Mouse (Mus musculus): Measurements from ENCODE around the gene Samd13.

Gene Samd13

DNA sequence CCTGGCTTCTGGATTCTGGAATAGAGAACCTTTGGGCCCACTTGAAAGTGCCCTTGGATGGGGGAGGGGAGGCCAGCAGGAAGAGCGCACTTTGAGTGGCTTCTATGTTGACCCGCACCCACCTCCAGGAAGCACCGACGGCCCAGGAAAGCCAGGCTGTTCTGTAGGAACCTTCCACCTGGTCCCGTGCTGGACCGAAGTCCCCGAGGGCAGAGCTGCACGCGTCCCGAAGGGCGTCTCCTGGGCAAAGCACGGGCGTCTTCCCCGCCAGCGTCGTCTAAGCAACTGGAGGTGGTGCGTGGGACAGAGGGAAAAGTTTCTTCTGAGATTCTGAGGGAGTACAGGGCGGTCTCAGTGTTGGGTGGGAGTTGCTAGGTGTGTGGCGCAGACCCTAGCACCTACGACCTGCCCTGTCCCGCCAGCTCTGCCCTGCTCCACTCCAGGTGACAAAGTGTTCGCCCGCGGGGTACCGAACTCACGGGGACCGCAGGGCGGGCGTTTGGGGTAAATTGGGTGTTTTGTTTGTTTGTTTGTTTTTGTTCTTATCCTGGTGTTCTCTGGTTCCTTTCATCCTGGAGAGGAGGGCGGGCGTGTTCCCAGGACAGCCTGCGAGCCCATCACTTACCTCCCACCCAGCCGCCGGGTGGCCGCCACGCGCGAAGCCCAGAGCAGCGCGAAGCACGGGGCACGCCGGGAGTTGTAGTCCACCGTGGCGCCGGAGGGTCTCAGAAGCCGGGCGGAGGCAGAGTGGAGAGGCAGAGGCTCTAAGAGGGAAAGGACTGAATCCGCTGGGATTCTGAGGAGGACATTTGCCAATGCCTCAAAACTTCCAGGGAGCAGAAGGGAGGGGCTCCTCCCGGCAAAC lies at the start of gene Samd13:
Gene Samd13, minus strand, starts transcription at position 782 of the 865 bp plus-strand sequence.
- peak; percentile 84 for DNase-seq

DNA sequence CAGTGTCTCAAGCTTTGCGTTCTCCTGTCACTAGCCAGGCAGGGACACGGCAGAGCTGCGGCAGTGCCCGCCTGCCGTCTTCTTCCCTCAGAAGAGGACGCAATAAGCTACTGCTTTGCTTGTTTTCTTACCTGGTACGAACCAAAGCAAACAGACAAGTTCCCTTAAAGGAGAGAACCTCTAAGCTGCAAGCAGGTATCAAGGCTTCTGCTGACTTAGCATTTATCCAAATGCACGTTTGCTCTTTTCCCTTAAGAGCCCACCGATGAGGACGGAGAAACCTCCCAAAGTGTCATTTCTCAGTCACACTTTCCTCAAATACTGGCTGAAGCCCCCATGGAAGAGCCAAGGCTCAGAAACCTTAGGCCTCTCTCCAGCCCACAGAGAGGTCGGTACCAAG lies 46.1 kb upstream of the Samd13 start:
- DNase-seq: no peak

DNA sequence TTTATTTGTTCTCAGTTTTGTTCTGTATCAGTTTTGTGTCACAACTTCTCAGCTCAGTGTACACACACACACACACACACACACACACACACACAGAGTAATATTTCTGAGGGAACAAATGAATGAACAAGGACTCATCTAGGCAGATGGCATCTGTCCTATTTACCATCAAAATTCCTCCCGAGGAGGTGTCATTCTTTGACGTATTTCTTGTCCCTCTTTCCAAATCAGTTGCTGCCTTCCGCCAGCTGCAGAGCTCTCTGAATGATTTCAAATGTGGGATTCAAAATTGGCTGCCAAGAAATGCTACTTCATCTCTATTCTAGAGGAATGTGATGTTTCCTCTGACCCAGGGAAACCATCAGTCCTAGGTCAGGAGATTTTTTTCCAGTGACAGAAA lies 37.6 kb upstream of the Samd13 start:
- DNase-seq: no peak

GRCm38 (mm10) chr3:146719696-146720095 lies 34.3 kb upstream of the Samd13 start:
- no peak for DNase-seq

GRCm38 (mm10) chr3:146718251-146718650 lies 32.9 kb upstream of the Samd13 start:
- no peak for DNase-seq

- no peak for DNase-seq
These were observed 26.9 kb upstream of the Samd13 start for GRCm38 (mm10) chr3:146712305-146712704.

GRCm38 (mm10) chr3:146711559-146711958 lies 26.2 kb upstream of the Samd13 start:
- no peak for DNase-seq

DNA sequence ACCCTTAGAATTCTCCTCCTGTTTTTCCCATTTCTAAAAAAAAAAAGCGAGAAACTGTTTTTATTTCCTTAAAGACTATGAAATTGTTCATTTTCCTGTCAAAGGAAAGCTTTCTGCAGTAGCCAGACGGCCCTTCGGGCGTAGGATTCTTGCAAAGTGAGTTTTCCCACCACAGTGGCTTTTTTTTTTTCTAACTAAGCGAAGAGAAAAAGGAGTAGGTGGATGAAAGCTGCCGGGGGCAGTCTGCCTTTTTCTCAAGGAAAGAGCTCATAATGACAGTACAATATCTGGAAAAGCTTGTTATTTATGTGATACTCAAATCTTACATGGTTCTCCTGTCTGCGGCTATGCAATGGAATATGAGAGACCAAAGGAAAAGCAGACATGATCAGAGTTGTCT lies 25.7 kb upstream of the Samd13 start:
- no peak for DNase-seq

- DNase-seq: no peak
These were observed 23.7 kb upstream of the Samd13 start for GRCm38 (mm10) chr3:146709086-146709485.

DNA sequence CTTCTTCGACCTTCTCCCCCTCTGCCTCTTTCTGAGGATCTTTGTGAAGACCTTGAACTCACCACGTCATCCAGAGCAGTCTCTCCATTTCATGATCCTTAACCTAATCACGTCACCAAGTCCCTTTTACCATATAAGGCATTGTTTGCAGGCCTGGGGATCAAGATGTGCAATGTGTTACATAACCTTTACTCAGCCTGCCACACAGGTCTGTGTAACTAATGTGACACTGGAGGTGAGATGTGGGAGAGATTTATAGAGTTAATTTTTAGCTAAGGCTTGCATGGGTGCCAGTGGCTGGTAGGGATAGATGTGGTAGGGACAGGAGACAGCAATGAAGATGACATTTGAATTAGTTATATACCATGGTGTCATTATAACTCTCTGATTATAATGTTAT lies 23.0 kb upstream of the Samd13 start:
- DNase-seq: no peak

GRCm38 (mm10) chr3:146704099-146704498 lies 18.7 kb upstream of the Samd13 start:
- DNase-seq: no peak

DNA sequence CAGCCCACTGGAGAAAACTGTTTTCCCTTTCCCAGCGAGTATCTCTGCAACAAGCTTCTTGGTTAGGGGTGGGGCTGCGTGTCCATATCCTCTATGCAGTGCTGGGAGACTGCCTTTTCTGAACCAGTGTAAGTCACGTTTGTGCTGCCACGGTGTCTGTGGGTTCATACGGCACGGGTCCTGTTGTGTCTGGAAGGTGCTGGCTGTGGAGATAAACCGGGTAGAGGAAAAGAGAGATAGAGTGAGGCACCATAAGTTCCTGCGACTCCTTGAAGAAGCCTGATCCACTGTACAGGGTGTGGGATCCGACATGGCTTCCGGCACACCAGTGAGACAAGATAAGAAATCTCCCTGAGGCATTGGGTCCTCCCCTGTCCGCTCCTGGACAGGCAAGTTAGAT lies 14.7 kb upstream of the Samd13 start:
- DNase-seq: no peak

DNA sequence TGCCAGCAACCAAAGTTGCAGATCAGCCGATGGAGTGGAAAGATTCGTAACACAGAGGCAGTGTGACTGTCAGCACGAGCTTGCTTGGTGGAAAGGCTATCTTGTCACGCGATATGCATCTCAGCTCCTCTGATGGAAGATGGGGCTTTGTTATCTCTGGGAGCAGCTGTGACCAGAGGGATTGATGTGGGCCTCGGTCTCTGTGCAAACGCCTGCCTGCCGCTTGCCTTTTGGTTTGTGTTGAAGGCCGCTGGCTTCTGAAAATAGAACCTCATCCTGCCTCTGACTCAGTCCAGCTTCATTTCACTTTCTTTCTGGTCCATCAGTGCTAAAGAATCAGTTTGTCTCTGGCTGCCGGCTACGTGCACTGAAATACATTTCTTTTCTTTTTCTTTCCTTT lies 13.6 kb upstream of the Samd13 start:
- no peak for DNase-seq

DNA sequence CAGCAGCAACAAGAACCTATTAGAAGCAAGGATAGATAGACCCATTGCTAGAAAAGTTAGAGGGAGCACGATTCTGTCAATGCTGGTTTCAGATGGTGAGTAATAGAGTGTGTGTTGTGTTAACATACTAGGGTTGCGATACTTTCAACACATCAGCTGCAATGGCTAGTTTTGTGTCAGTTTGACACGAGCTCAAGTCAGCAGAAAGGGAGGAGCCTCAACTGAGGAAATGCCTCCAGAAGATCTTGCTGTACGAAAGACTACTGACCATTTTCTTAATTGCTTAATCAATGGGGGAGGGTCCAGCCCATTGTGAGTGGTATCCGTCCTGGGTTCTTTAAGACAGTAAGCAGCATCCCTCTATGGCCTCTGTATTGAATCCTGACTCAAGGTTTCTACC lies 7.2 kb upstream of the Samd13 start:
- no peak for DNase-seq

- DNase-seq: no peak
These were observed 1.8 kb upstream of the Samd13 start for GRCm38 (mm10) chr3:146687121-146687725.

DNA sequence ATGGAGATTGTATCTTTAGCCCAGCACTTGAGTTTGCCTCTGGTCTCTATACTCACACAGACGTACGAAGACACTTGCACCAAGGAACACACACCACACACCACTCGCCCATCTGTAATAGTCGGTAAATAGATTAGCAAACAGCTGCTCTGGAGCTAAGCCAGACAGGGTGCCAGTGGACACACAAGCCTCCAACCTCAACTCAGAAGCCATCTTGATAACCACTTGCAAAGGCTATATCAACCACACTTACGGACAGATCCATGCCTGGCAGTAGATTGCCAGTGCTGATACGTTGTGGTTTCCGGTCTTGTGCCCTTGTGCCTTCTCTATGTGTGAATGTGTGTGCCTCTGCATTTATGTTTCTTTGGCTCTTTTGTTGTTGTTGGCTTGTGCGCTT lies 1.0 kb upstream of the Samd13 start:
- DNase-seq: no peak

DNA sequence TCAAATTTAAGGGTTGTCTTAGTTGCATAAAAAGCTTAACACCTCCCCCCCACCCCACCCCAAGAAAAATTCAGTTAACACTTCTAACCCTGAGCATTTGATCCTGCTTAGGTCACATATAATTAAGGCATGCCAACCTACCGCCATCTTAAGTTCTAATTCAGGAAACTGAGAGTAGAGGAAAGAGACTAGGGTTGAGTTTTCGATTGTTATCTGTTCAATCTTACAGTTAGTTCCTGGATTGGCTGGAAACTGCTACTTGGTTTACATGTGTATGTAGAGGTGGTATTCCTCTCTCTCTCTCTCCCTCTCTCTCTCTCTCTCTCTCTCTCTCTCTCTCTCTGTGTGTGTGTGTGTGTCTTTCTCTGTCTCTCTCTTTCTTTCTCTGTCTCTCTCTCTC lies 2.3 kb downstream of the Samd13 start:
- no peak for DNase-seq

- no peak for DNase-seq
These were observed 3.2 kb downstream of the Samd13 start for GRCm38 (mm10) chr3:146682140-146682651.

DNA sequence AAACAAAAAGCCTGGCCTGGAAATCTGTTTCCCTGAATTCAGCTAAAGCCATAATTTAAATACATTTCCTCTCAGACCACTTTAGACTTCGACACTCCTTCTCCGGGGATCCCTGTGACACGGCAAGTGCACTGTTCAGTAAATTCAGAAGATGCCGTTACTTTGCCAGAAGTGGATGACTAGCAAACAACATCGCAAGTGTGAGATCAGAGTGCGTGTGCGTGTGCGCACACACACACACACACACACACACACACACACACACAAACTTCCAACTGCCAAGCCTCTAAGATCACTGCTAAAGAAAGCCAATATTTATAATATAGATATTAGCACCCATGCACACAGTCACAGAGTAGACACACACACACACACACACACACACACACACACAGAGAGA lies 3.7 kb downstream of the Samd13 start:
- DNase-seq: no peak

GRCm38 (mm10) chr3:146680625-146681024 lies 4.8 kb downstream of the Samd13 start:
- no peak for DNase-seq

DNA sequence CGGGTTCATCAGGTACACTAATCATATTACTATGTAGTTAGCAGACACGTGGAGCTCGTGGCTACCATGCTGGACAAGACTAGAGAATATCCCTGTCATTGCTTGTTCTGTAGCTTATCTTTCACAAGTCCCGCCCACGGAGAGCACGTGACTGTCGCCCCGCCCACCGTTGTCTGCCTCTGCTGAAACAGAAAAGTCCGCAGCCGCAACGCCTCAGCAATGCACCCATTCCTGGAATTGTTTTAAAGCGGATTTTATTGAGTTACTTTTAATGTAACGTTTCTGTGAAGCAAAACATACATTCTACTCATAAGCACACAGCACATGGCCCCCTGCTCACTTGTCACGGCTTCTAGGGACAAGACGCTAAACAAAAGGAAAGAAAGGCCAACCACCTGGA lies 5.7 kb downstream of the Samd13 start:
- DNase-seq: no peak

DNA sequence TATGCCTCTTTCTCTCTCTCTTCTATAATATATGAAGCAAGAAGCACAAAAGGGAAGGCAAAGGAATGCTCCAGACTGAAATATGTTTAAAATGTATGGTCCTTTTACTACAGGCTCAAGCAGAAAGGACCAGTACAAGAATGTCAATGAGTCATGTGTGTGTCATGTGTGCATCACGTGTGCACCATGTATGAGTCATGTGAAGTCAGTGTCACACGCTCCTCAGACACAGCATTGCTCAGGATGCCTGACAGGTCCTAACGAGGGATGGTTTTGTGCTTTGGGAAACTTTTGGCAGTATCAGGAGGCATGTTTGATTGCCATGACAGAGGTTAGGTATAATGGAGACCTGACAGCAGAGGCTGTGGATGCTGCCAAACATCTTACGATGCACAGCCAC lies 9.2 kb downstream of the Samd13 start:
- DNase-seq: no peak

DNA sequence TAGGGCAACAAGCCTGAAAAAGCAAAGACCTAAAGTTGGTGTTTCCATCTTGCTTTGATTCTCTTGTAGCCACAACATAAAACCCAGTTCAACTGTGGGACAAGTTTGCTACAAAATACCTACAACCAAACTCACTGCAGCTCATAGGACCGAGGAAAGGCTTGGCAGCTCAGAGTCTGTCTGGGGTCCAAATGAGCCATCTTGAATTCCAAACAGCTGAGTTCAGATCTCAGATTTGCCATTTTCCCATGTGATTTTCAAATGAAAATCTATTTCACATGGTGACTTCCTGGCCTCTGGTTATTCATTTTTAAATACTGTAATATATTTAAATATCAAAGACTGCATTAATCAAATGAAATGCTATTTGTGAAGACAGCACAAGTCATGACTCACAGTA lies 10.3 kb downstream of the Samd13 start:
- DNase-seq: no peak

GRCm38 (mm10) chr3:146671121-146671520 lies 14.3 kb downstream of the Samd13 start:
- DNase-seq: no peak

Data from thymus, postnatal 4 days (tissue).